Mouse (Mus musculus) myocyte (in vitro differentiated cells): ENCODE data around the gene Jup. TPM values are rescaled to one million over a fixed set of nuclear protein-coding genes. Genes with fewer than 3 reads are reported as not detected.
A peak's percentile ranks its signal among the peaks of the same experiment; 100 is the strongest.

Experiments
- H3K27me3 ChIP-seq: one replicate; pipeline ENCODE4 v1.6.1; 2011; ENCODE audit not compliant: control insufficient read depth, insufficient read depth, insufficient read length
- H3K36me3 ChIP-seq: one replicate; pipeline ENCODE4 v1.6.1; 2011; ENCODE audit not compliant: control insufficient read depth, insufficient read depth
- H3K4me2 ChIP-seq: one replicate; pipeline ENCODE4 v1.6.1; 2011; ENCODE audit warnings: low read depth, control low read depth
- H3K4me3 ChIP-seq: one replicate; pipeline ENCODE4 v1.5.1; 2011; ENCODE audit warnings: mild to moderate bottlenecking, control low read depth, moderate library complexity
- H3K79me2 ChIP-seq: one replicate; pipeline ENCODE4 v1.6.1; 2011; ENCODE audit not compliant: control insufficient read depth, insufficient read depth
- H3ac ChIP-seq: one replicate; pipeline ENCODE4 v1.6.1; 2011; ENCODE audit not compliant: control insufficient read depth, insufficient read length
- CEBPB ChIP-seq: IDR thresholded peaks from 2 replicates; pipeline ENCODE4 v1.6.1; 2011; ENCODE audit warnings: mild to moderate bottlenecking, moderate library complexity; ENCODE audit not compliant: poor library complexity, insufficient read depth, severe bottlenecking
- E2F4 ChIP-seq: IDR thresholded peaks from one replicate; pipeline ENCODE4 v1.6.1; 2011; ENCODE audit warnings: mild to moderate bottlenecking, control low read depth, moderate library complexity; ENCODE audit not compliant: insufficient read depth
- MAX ChIP-seq: IDR thresholded peaks from one replicate; pipeline ENCODE4 v1.6.1; 2011; ENCODE audit warnings: low read depth, mild to moderate bottlenecking, control low read depth
- MYOD1 ChIP-seq, 3 experiments: IDR thresholded peaks; one replicate each; pipeline ENCODE4 v1.6.1; 2011; ENCODE audit warnings: control low read depth in 2 of 3, low read depth in 2 of 3, mild to moderate bottlenecking in 2 of 3, moderate library complexity in 1 of 3; ENCODE audit not compliant: insufficient read length in 2 of 3, control insufficient read depth in 1 of 3
- MYOG ChIP-seq, 3 experiments: IDR thresholded peaks; one replicate each; pipeline ENCODE4 v1.6.1; 2011; ENCODE audit warnings: control low read depth in 2 of 3, low read depth in 2 of 3, mild to moderate bottlenecking in 2 of 3; ENCODE audit not compliant: insufficient read length in 2 of 3, control insufficient read depth in 1 of 3, insufficient read depth in 1 of 3
- POLR2A ChIP-seq: IDR thresholded peaks from one replicate; pipeline ENCODE4 v1.6.1; 2011; ENCODE audit warnings: low read depth, mild to moderate bottlenecking, control low read depth, moderate library complexity; ENCODE audit not compliant: insufficient read length
- POLR2AphosphoS2 ChIP-seq: IDR thresholded peaks from one replicate; pipeline ENCODE4 v1.6.1; 2011; ENCODE audit warnings: low read depth, control low read depth; ENCODE audit not compliant: insufficient read length
- REST ChIP-seq: IDR thresholded peaks from one replicate; pipeline ENCODE4 v1.6.1; 2011; ENCODE audit warnings: mild to moderate bottlenecking, control low read depth, moderate library complexity; ENCODE audit not compliant: insufficient read depth, insufficient read length
- SRF ChIP-seq: IDR thresholded peaks from one replicate; pipeline ENCODE4 v1.6.1; 2011; ENCODE audit warnings: low read depth; ENCODE audit not compliant: control insufficient read depth, insufficient read length
- TCF12 ChIP-seq: IDR thresholded peaks from one replicate; pipeline ENCODE4 v1.6.1; 2011; ENCODE audit warnings: mild to moderate bottlenecking, control low read depth; ENCODE audit not compliant: poor library complexity, insufficient read depth, severe bottlenecking
- TCF3 ChIP-seq: IDR thresholded peaks from one replicate; pipeline ENCODE4 v1.6.1; 2011; ENCODE audit warnings: low read depth, control low read depth; ENCODE audit not compliant: insufficient read length
- USF1 ChIP-seq: IDR thresholded peaks from one replicate; pipeline ENCODE4 v1.6.1; 2011; ENCODE audit warnings: low read depth, mild to moderate bottlenecking, control low read depth, moderate library complexity
- polyA plus RNA-seq: library from polyadenylated mRNA; unstranded; fragments of >200 nt; fragmentation: generic; extraction: Trizol; gene quantifications from one replicate; pipeline ENCODE4 v1.2.1, GENCODE M21; 2012; ENCODE audit warnings: missing spikeins

Gene Jup
- polyA plus RNA-seq, 1 experiment: 161 TPM

DNA sequence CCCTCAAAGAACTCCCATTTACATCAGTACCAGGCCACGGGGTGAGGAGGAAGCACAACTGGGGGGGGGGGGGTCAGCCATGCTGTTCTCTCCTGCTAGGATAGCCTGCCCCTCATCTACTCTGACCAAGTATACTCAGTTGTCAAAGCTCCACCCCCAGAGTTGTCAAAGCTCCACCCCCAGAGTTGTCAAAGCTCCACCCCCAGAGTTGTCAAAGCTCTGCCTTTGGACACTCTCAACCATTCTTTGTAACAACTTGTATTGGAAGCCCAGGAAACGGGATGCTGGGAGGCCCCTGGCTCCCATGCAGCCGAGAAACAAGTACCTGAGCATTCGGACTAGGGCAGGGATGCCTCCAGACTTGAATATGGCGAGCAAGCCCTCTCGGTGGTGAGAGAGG is 14.9 kb downstream of the Jup start:
- TF ChIP-seq MAX: no peak
- no peak for TF ChIP-seq POLR2AphosphoS2
- no peak for TF ChIP-seq MYOG (IDR thresholded peaks at IDR 0.05; ENCODE audit: control insufficient read depth in 1 of 3, insufficient read depth in 1 of 3, insufficient read length in 2 of 3, low read depth in 2 of 3)
- TF ChIP-seq USF1: no peak
- no peak for TF ChIP-seq TCF3
- no peak for TF ChIP-seq SRF
- TF ChIP-seq REST: no peak
- TF ChIP-seq POLR2A: no peak
- no peak for TF ChIP-seq MYOD1 (IDR thresholded peaks at IDR 0.05; ENCODE audit: control insufficient read depth in 1 of 3, insufficient read length in 2 of 3, low read depth in 2 of 3)
- TF ChIP-seq E2F4: no peak
- no peak for TF ChIP-seq CEBPB
- TF ChIP-seq TCF12: no peak
- H3ac ChIP-seq: no peak overlapping the region

DNA sequence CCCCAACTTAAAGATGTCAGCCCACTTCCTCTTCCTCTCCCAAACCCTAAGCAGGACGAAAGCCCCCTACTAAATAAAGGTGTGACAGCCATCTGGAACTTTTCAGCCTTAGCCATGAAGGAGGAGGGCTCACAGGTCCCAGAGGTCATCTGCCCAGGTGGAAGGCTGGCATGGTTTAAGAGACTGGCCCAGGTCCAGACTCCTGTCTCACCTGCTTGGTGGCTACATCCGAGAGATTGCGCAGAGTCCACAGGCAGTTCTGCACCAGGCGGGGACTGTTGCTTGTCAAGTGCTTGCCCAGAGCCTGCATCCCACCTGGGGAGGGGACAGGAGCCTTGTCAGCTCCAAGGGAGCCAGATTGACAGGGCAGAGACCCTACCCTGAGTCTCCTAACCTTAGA is 18.3 kb downstream of the Jup start:
- H3K4me2 ChIP-seq: no peak overlapping the region
- no peak overlapping the region for H3K4me3 ChIP-seq
- H3K36me3 ChIP-seq: peaks cover 66% of the 10 kb centered on the region
- no peaks in the 10 kb centered on the region for H3K79me2 ChIP-seq
- H3ac ChIP-seq: no peak overlapping the region
- TF ChIP-seq MYOD1 (IDR thresholded peaks at IDR 0.05; ENCODE audit: control insufficient read depth in 1 of 3, insufficient read length in 2 of 3, low read depth in 2 of 3) (no peak), USF1 (no peak), POLR2AphosphoS2 (no peak), SRF (no peak), POLR2A (no peak), E2F4 (no peak), MAX (no peak), TCF12 (no peak), REST (no peak), TCF3 (no peak), CEBPB (no peak), MYOG (IDR thresholded peaks at IDR 0.05; ENCODE audit: control insufficient read depth in 1 of 3, insufficient read depth in 1 of 3, insufficient read length in 2 of 3, low read depth in 2 of 3) (no peak)
- no peaks in the 10 kb centered on the region for H3K27me3 ChIP-seq

More for the DNA sequence above, 14.9 kb downstream of the Jup start:
- Histone ChIP-seq H3K27me3 (no peaks in the 10 kb centered on the region), H3K4me2 (no peak overlapping the region), H3K4me3 (no peak overlapping the region), H3K36me3 (peaks cover 57% of the 10 kb centered on the region), H3K79me2 (peaks cover 24% of the 10 kb centered on the region)

DNA sequence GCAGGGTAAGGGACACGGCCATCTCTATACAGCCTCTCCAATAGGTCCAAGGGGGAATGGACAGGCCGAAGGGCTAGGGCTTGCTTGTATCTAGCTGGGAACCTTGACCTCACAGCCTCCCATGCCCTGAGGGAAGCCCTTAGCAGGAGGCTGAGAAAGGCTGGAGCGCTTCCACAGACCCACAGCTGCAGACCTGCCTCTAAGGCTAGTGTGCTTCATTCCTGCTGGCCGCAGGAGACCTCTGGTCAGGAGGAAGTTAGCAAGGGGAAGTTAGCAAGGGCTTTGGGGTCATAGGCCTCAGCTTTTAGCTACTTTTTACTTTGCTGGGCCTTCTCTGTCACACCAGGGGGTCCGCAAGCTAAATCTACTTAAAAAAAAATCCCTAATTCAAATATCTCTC is 19.1 kb downstream of the Jup start:
- Histone ChIP-seq H3K4me2 (no peak overlapping the region), H3K27me3 (no peaks in the 10 kb centered on the region), H3K79me2 (no peaks in the 10 kb centered on the region), H3ac (no peak overlapping the region), H3K36me3 (peaks cover 59% of the 10 kb centered on the region), H3K4me3 (no peak overlapping the region)
- TF ChIP-seq REST: no peak
- TF ChIP-seq MYOG (IDR thresholded peaks at IDR 0.05; ENCODE audit: control insufficient read depth in 1 of 3, insufficient read depth in 1 of 3, insufficient read length in 2 of 3, low read depth in 2 of 3): no peak
- no peak for TF ChIP-seq MAX
- no peak for TF ChIP-seq POLR2AphosphoS2
- TF ChIP-seq TCF12: no peak
- no peak for TF ChIP-seq MYOD1 (IDR thresholded peaks at IDR 0.05; ENCODE audit: control insufficient read depth in 1 of 3, insufficient read length in 2 of 3, low read depth in 2 of 3)
- TF ChIP-seq USF1: no peak
- TF ChIP-seq E2F4: no peak
- no peak for TF ChIP-seq TCF3
- no peak for TF ChIP-seq POLR2A
- no peak for TF ChIP-seq CEBPB
- no peak for TF ChIP-seq SRF

DNA sequence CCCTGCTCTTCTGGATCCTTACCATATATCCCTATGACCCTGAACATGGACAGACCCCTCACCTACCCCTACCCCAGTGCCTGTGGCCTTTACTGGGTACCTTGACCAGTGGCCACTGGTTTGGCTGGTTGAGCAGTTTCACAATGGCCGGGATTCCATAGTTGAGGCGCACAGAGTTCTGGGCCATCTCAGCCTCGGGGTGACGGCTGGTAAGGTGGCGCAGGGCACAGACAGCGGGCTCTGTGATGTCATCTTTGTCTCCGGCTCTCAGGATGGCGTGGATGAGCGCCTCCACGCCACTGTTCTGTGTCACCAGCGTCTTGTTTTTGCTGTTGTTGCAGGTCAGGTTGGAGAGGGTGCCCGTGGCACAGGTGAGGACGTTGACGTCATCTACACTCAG is 19.6 kb downstream of the Jup start:
- no peak overlapping the region for H3K4me3 ChIP-seq
- TF ChIP-seq MAX: no peak
- TF ChIP-seq POLR2A: no peak
- TF ChIP-seq USF1: no peak
- no peak for TF ChIP-seq REST
- TF ChIP-seq POLR2AphosphoS2: no peak
- no peak for TF ChIP-seq MYOD1 (IDR thresholded peaks at IDR 0.05; ENCODE audit: control insufficient read depth in 1 of 3, insufficient read length in 2 of 3, low read depth in 2 of 3)
- no peaks in the 10 kb centered on the region for H3K79me2 ChIP-seq
- no peak overlapping the region for H3ac ChIP-seq
- no peak overlapping the region for H3K4me2 ChIP-seq
- H3K36me3 ChIP-seq: peaks cover 62% of the 10 kb centered on the region
- no peaks in the 10 kb centered on the region for H3K27me3 ChIP-seq

DNA sequence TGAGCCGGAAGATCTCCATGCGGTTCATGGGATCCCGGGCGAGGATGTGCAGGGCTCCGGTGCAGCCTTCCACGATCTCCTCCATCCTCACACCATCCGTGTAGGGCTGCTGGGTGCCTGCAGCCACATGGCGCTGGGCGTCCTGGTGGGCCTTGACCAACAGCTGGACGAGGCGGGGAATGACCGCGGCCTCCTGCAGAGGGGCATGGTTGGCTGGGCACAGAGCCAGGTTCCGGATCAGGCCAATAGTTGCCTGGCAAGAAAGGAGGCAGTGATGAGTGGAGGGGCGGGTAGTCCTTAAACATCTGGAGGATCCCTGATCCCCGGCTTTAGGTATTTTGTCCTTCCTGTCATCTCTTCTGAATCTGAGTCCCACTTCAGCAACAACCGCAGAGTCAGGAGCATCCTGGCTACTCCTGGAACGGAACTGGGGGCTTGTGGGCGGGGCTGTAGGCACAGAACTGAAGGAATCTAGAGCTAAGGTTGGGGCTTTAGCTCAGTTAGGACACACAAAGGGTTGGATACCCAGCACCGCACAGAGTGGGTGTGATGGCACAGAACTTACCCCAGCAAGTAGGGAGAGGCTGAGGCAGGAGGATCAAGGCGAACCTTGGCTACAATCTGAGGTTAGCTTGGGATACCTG is 20.7 kb downstream of the Jup start:
- Histone ChIP-seq H3K4me3 (no peak overlapping the region), H3ac (no peak overlapping the region), H3K79me2 (no peaks in the 10 kb centered on the region), H3K27me3 (no peaks in the 10 kb centered on the region), H3K36me3 (peaks cover 59% of the 10 kb centered on the region), H3K4me2 (no peak overlapping the region)
- TF ChIP-seq CEBPB (no peak), SRF (no peak), POLR2A (no peak), REST (no peak), MYOD1 (IDR thresholded peaks at IDR 0.05; ENCODE audit: control insufficient read depth in 1 of 3, insufficient read length in 2 of 3, low read depth in 2 of 3) (no peak), MYOG (IDR thresholded peaks at IDR 0.05; ENCODE audit: control insufficient read depth in 1 of 3, insufficient read depth in 1 of 3, insufficient read length in 2 of 3, low read depth in 2 of 3) (peak in 2 of 3 experiments; percentile 33), POLR2AphosphoS2 (no peak), TCF12 (no peak)
